Mouse (Mus musculus): ENCODE results near the gene Tspan5. TPM values are rescaled to one million over a fixed set of nuclear protein-coding genes. Genes with fewer than 3 reads are reported as not detected.

Gene Tspan5
- total and polyA plus RNA-seq, 2 experiments from 2014 or later = 7.7 to 25.4 TPM

DNA sequence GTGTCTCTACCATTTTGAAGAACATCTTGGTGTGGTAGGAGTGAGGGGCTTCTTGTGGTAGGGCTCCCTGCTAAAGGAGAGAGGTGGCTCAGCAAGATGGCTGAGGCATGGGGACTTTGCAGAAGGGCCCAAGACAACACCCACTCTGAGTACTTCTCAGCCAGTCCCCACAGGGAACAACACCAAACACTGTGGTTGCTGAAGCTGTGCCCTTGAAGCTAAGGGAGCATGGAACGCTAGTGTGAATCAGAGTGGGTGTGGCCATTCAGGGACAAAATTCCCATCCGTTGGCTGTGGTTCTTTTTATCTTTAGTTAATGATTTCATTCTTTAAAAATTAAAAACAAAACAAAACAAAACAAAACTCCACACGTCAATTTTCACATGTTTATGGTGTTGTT is 22.8 kb downstream of the Tspan5 start:
- TF ChIP-seq EP300 (IDR thresholded peaks at IDR 0.05; ENCODE audit: low read depth) (no peak), CTCF (IDR thresholded peaks at IDR 0.05; ENCODE audit: low read depth) (no peak)
- no peak overlapping the region for H3K27ac ChIP-seq (ENCODE audit: low read depth)
- no peaks in the 10 kb centered on the region for H3K36me3 ChIP-seq (replicated peaks; ENCODE audit: control insufficient read depth, insufficient read depth, low read length)
- H3K4me2 ChIP-seq (ENCODE audit: low read depth, low read length) = no peak overlapping the region
- H3K4me3 ChIP-seq (ENCODE audit: low read depth, low read length) = no peak overlapping the region
- 60% methylated on average over 3 of the region's 3 CpGs for WGBS
- ATAC-seq (ENCODE audit: insufficient read depth, low read depth) (no peak), DNase-seq (ENCODE audit: low spot score) (no peak)
- peaks cover 8% of the 10 kb centered on the region; the same call in 1 of the 2 replicates for H3K4me1 ChIP-seq (ENCODE audit: control insufficient read depth, insufficient read depth)
- no peak overlapping the region for H3K9ac ChIP-seq (replicated peaks; ENCODE audit: low read depth, low read length)
- H3K27me3 ChIP-seq (ENCODE audit: control insufficient read depth, insufficient read depth, low read length) = no peaks in the 10 kb centered on the region
- no peaks in the 10 kb centered on the region for H3K9me3 ChIP-seq (replicated peaks; ENCODE audit: control insufficient read depth, low read length)

DNA sequence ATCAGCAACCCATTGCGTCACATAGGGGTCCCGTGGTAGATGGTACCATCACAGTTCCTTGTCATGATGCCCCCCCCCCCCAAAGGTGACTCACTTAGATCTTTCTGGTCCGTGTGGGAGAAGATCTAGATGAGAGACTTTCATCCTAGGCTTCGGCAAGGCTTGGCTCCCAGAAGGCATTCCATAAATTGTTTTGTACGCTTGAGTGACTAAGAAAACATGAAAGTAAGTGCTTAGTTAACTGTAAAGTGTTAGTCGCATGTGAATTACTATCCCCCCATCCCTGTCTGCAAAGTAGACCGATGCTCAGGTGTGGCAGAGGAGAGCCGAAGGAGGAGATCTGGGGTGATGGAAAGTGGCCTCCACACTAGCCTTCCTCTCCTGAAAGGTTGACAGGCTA is 25.0 kb downstream of the Tspan5 start:
- no peak overlapping the region for H3K4me3 ChIP-seq (ENCODE audit: low read depth, low read length)
- H3K36me3 ChIP-seq (replicated peaks; ENCODE audit: control insufficient read depth, insufficient read depth, low read length) = no peaks in the 10 kb centered on the region
- no peaks in the 10 kb centered on the region for H3K9me3 ChIP-seq (replicated peaks; ENCODE audit: control insufficient read depth, low read length)
- H3K27me3 ChIP-seq (ENCODE audit: control insufficient read depth, insufficient read depth, low read length) = no peaks in the 10 kb centered on the region
- ATAC-seq (ENCODE audit: insufficient read depth, low read depth) (no peak), DNase-seq (ENCODE audit: low spot score) (no peak)
- no peak overlapping the region for H3K4me2 ChIP-seq (ENCODE audit: low read depth, low read length)
- TF ChIP-seq CTCF (IDR thresholded peaks at IDR 0.05; ENCODE audit: low read depth) = no peak
- TF ChIP-seq EP300 (IDR thresholded peaks at IDR 0.05; ENCODE audit: low read depth) = no peak
- peaks cover 8% of the 10 kb centered on the region; the same call in 1 of the 2 replicates for H3K4me1 ChIP-seq (ENCODE audit: control insufficient read depth, insufficient read depth)
- H3K27ac ChIP-seq (ENCODE audit: low read depth) = no peak overlapping the region
- H3K9ac ChIP-seq (replicated peaks; ENCODE audit: low read depth, low read length) = no peak overlapping the region
- 60% methylated on average over 8 of the region's 8 CpGs for WGBS

- Histone ChIP-seq H3K4me1 (ENCODE audit: control insufficient read depth, insufficient read depth) (peaks cover 8% of the 10 kb centered on the region; the same call in 1 of the 2 replicates), H3K4me3 (ENCODE audit: low read depth, low read length) (no peak overlapping the region), H3K9me3 (replicated peaks; ENCODE audit: control insufficient read depth, low read length) (no peaks in the 10 kb centered on the region), H3K27me3 (ENCODE audit: control insufficient read depth, insufficient read depth, low read length) (no peaks in the 10 kb centered on the region), H3K4me2 (ENCODE audit: low read depth, low read length) (no peak overlapping the region; the same call in 1 of the 2 replicates), H3K9ac (replicated peaks; ENCODE audit: low read depth, low read length) (no peak overlapping the region), H3K36me3 (replicated peaks; ENCODE audit: control insufficient read depth, insufficient read depth, low read length) (no peaks in the 10 kb centered on the region), H3K27ac (ENCODE audit: low read depth) (no peak overlapping the region)
- TF ChIP-seq CTCF (IDR thresholded peaks at IDR 0.05; ENCODE audit: low read depth) (no peak), EP300 (IDR thresholded peaks at IDR 0.05; ENCODE audit: low read depth) (no peak)
- WGBS = 50% methylated on average over 12 of the region's 12 CpGs
- ATAC-seq (ENCODE audit: insufficient read depth, low read depth) = no peak
- DNase-seq (ENCODE audit: low spot score) = no peak
Measured at GRCm38 (mm10) chr3:138768541-138769093, 26.6 kb downstream of the Tspan5 start.

DNA sequence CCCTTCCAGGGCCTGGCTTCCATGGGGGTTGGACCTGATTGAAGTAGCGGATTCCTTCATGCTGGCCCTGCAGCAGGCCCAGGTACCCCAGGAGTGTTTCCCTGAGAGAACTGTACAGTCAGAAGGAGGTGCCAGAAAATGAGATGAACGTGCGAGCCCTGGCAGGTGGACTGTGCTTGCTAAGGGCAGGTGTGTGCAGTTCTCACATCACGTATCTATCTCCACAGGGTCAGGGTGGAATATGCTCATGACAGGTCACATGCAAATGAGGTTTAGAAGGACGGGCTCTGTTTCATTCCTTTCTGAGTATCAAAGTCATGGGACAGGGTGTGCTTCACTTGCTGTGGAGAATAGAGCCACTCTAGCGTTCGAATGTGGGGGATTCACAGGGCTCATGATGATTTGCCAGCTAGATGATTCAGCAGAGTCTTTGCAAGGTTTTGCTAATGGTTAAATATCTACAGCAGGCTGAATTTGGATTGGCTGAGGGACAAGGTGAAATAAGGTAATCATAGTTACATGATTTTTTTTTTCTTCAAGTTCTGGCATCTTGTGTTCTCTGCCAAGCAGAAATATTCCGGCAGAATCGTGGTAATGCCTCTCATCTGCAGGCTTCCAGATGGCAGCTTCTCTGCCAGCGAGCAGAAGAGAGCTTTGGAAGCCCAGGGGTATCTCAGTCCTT is 28.8 kb downstream of the Tspan5 start:
- WGBS = 74% methylated on average over 10 of the region's 10 CpGs
- ATAC-seq (ENCODE audit: insufficient read depth, low read depth) = no peak
- no peak overlapping the region for H3K27ac ChIP-seq (ENCODE audit: low read depth)

GRCm38 (mm10) chr3:138771549-138772333 is 29.7 kb downstream of the Tspan5 start:
- H3K4me3 ChIP-seq (ENCODE audit: low read depth, low read length) = no peak overlapping the region
- H3K4me1 ChIP-seq (ENCODE audit: control insufficient read depth, insufficient read depth) = peaks cover 8% of the 10 kb centered on the region; the same call in 1 of the 2 replicates
- no peak for DNase-seq (ENCODE audit: low spot score)
- H3K9ac ChIP-seq (replicated peaks; ENCODE audit: low read depth, low read length) = no peak overlapping the region
- no peak for ATAC-seq (ENCODE audit: insufficient read depth, low read depth)
- 85% methylated on average over 12 of the region's 12 CpGs for WGBS
- no peaks in the 10 kb centered on the region for H3K9me3 ChIP-seq (replicated peaks; ENCODE audit: control insufficient read depth, low read length)
- no peak overlapping the region for H3K4me2 ChIP-seq (ENCODE audit: low read depth, low read length)
- H3K27ac ChIP-seq (ENCODE audit: low read depth) = no peak overlapping the region
- no peaks in the 10 kb centered on the region for H3K27me3 ChIP-seq (ENCODE audit: control insufficient read depth, insufficient read depth, low read length)
- TF ChIP-seq EP300 (IDR thresholded peaks at IDR 0.05; ENCODE audit: low read depth) (no peak), CTCF (IDR thresholded peaks at IDR 0.05; ENCODE audit: low read depth) (no peak)
- no peaks in the 10 kb centered on the region for H3K36me3 ChIP-seq (replicated peaks; ENCODE audit: control insufficient read depth, insufficient read depth, low read length)

More for the DNA sequence above, 28.8 kb downstream of the Tspan5 start:
- Histone ChIP-seq H3K9ac (replicated peaks; ENCODE audit: low read depth, low read length) (no peak overlapping the region), H3K4me3 (ENCODE audit: low read depth, low read length) (no peak overlapping the region), H3K9me3 (replicated peaks; ENCODE audit: control insufficient read depth, low read length) (no peaks in the 10 kb centered on the region), H3K4me2 (ENCODE audit: low read depth, low read length) (no peak overlapping the region), H3K27me3 (ENCODE audit: control insufficient read depth, insufficient read depth, low read length) (no peaks in the 10 kb centered on the region), H3K36me3 (replicated peaks; ENCODE audit: control insufficient read depth, insufficient read depth, low read length) (no peaks in the 10 kb centered on the region), H3K4me1 (ENCODE audit: control insufficient read depth, insufficient read depth) (peaks cover 8% of the 10 kb centered on the region; the same call in 1 of the 2 replicates)
- TF ChIP-seq CTCF (IDR thresholded peaks at IDR 0.05; ENCODE audit: low read depth) (no peak), EP300 (IDR thresholded peaks at IDR 0.05; ENCODE audit: low read depth) (no peak)
- no peak for DNase-seq (ENCODE audit: low spot score)
